31 mouse cellular contexts compared by ENCODE assay signal in genomic region chr11:89831577-89832110, GRCm38 (mm10). TPM values are rescaled to one million over a fixed set of nuclear protein-coding genes. Genes with fewer than 3 reads are reported as not detected.
DNase-seq lines count a peak whose midpoint lies in the region; ATAC-seq and TF ChIP-seq lines count a peak whose summit lies in the region.
"Had no signal": no experiment of that assay in that cellular context is flagged by ENCODE, and none has a peak within 500 bp of the region (broad histone marks: within the 10 kb centered on the region; RNA-seq: fewer than 3 reads in every experiment).

No protein-coding gene starts in this region.

- H3K4me3 ChIP-seq in kidney, embryonic 14.5 days (ENCODE audit: low read length): no peak overlapping the region
- no peak overlapping the region for H3K4me3 ChIP-seq in limb, embryonic 14.5 days (replicated peaks; ENCODE audit: low read length)
- no peak overlapping the region for H3K4me3 ChIP-seq in limb, embryonic 10.5 days
- H3K4me3 ChIP-seq: forebrain, embryonic 13.5 days; heart, adult 2 months; heart, embryonic 15.5 days; hindbrain, embryonic 15.5 days; midbrain, embryonic 13.5 days; neural tube, embryonic 13.5 days had no signal

- DNase-seq in heart, adult 8-10 months (ENCODE audit: low spot score): peak; percentile 1
- no peak for DNase-seq in heart, adult 11 months
- DNase-seq in kidney, postnatal 14 days: no peak
- DNase-seq in limb, embryonic 14.5 days (ENCODE audit: low spot score): peak; percentile 15
- DNase-seq in limb, embryonic 10.5 days (ENCODE audit: low spot score): no peak
- DNase-seq in layer of hippocampus, adult 11-12 months (ENCODE audit: low spot score): no peak
- DNase-seq: adrenal gland, postnatal 14 days; cerebellum, adult 11 months; cerebellum, adult 9-10 months; embryo, embryonic 11 days; gastrocnemius, postnatal 10 days; heart, adult 2 months; layer of hippocampus, postnatal 36 days; left cerebral cortex, postnatal 4 days; liver; lung, adult 2 months; lung, postnatal 10 days; right cerebral cortex, postnatal 14 days; thymus, postnatal 4 days had no signal

- H3K9me3 ChIP-seq in kidney, embryonic 14.5 days (ENCODE audit: control insufficient read depth, low read length): no peaks in the 10 kb centered on the region
- no peaks in the 10 kb centered on the region for H3K9me3 ChIP-seq in limb, embryonic 14.5 days (ENCODE audit: control insufficient read depth, low read length)
- no peaks in the 10 kb centered on the region for H3K9me3 ChIP-seq in limb, embryonic 10.5 days (replicated peaks)
- H3K9me3 ChIP-seq: forebrain, embryonic 13.5 days; heart, embryonic 15.5 days; hindbrain, embryonic 15.5 days; midbrain, embryonic 13.5 days; neural tube, embryonic 13.5 days had no signal

- peaks cover 5% of the 10 kb centered on the region; the same call in 1 of the 2 replicates for H3K4me1 ChIP-seq in kidney, embryonic 14.5 days (ENCODE audit: control insufficient read depth, insufficient read depth, low read length)
- no peaks in the 10 kb centered on the region for H3K4me1 ChIP-seq in limb, embryonic 14.5 days (ENCODE audit: control insufficient read depth, insufficient read depth, low read length)
- H3K4me1 ChIP-seq in limb, embryonic 10.5 days: peaks cover 7% of the 10 kb centered on the region
- H3K4me1 ChIP-seq: forebrain, embryonic 13.5 days; heart, embryonic 15.5 days; hindbrain, embryonic 15.5 days; midbrain, embryonic 13.5 days; neural tube, embryonic 13.5 days had no signal

- 52% methylated on average over 8 of the region's 8 CpGs for WGBS in kidney, embryonic 14.5 days
- WGBS in limb, embryonic 14.5 days: 77% methylated on average over 8 of the region's 8 CpGs
- 90% methylated on average over 8 of the region's 8 CpGs for WGBS in limb, embryonic 10.5 days

- H3K27ac ChIP-seq in kidney, embryonic 14.5 days (ENCODE audit: low read depth, low read length): 0 out of 2 replicates have a peak overlapping the region, but pooled peaks have one; percentile 55
- no peak overlapping the region for H3K27ac ChIP-seq in limb, embryonic 14.5 days (replicated peaks; ENCODE audit: low read depth, low read length)
- no peak overlapping the region for H3K27ac ChIP-seq in limb, embryonic 10.5 days
- H3K27ac ChIP-seq: forebrain, embryonic 13.5 days; heart, adult 2 months; heart, embryonic 15.5 days; hindbrain, embryonic 15.5 days; liver, embryonic 14.5 days; macrophage; midbrain, embryonic 13.5 days; neural tube, embryonic 13.5 days had no signal

- no peak for TF ChIP-seq POLR2A in limb, embryonic 14.5 days (IDR thresholded peaks at IDR 0.05; ENCODE audit: borderline replicate concordance, extremely low read depth, insufficient read depth, insufficient read length)

- H3K27me3 ChIP-seq in kidney, embryonic 14.5 days (ENCODE audit: control insufficient read depth, insufficient read depth, low read length): no peaks in the 10 kb centered on the region
- H3K27me3 ChIP-seq in limb, embryonic 14.5 days (ENCODE audit: control insufficient read depth, insufficient read depth, low read length): no peaks in the 10 kb centered on the region
- H3K27me3 ChIP-seq in limb, embryonic 10.5 days (ENCODE audit: low read depth, poor library complexity, severe bottlenecking): no peaks in the 10 kb centered on the region
- H3K27me3 ChIP-seq: forebrain, embryonic 13.5 days; heart, embryonic 15.5 days; hindbrain, embryonic 15.5 days; midbrain, embryonic 13.5 days; neural tube, embryonic 13.5 days had no signal

- H3K36me3 ChIP-seq in kidney, embryonic 14.5 days (ENCODE audit: control insufficient read depth, insufficient read depth, low read length): no peaks in the 10 kb centered on the region
- no peaks in the 10 kb centered on the region for H3K36me3 ChIP-seq in limb, embryonic 14.5 days (ENCODE audit: control insufficient read depth, insufficient read depth, low read length)
- no peaks in the 10 kb centered on the region for H3K36me3 ChIP-seq in limb, embryonic 10.5 days
- H3K36me3 ChIP-seq: heart, embryonic 15.5 days; hindbrain, embryonic 15.5 days; midbrain, embryonic 13.5 days; neural tube, embryonic 13.5 days had no signal

- peak; percentile 46; the same call in 1 of the 2 replicates for ATAC-seq in kidney, embryonic 14.5 days (ENCODE audit: low FRiP score, low TSS enrichment)
- ATAC-seq in limb, embryonic 14.5 days (ENCODE audit: low FRiP score, low read depth): peak; percentile 70; the same call in 1 of the 2 replicates
- ATAC-seq: forebrain, embryonic 13.5 days; inflammation-experienced regulatory T-cells, adult 6 months; midbrain, embryonic 13.5 days had no signal

- H3K9ac ChIP-seq in kidney, embryonic 14.5 days (ENCODE audit: low read depth, low read length): no peak overlapping the region
- no peak overlapping the region for H3K9ac ChIP-seq in limb, embryonic 14.5 days (ENCODE audit: low read depth, low read length, severe bottlenecking)
- H3K9ac ChIP-seq: forebrain, embryonic 13.5 days; heart, embryonic 15.5 days; hindbrain, embryonic 15.5 days; liver, embryonic 14.5 days; midbrain, embryonic 13.5 days; neural tube, embryonic 13.5 days had no signal

- H3K4me2 ChIP-seq in kidney, embryonic 14.5 days (replicated peaks; ENCODE audit: low read depth, low read length): no peak overlapping the region
- H3K4me2 ChIP-seq in limb, embryonic 14.5 days (replicated peaks; ENCODE audit: low read depth, low read length, severe bottlenecking): no peak overlapping the region
- H3K4me2 ChIP-seq: forebrain, embryonic 13.5 days; heart, embryonic 15.5 days; hindbrain, embryonic 15.5 days; midbrain, embryonic 13.5 days; neural tube, embryonic 13.5 days had no signal

RNA-seq across cellular contexts. Expression of gene Ankfn1, which starts 54.2 kb away (rescaled TPM):
- total RNA-seq in heart, adult 8-10 months (2022): not detected
- not detected in 2 replicates for polyA plus RNA-seq in kidney, embryonic 14.5 days (2014; fragmentation: Nextera tagmentation; extraction: Ambion mirVana)
- 0.36 and 0.53 TPM in 2 replicates for polyA plus RNA-seq in limb, embryonic 14.5 days (2012; rRNA removed)
- 0.61 and 0.84 TPM in 2 replicates for polyA plus RNA-seq in limb, embryonic 14.5 days (2014; fragmentation: Nextera tagmentation; extraction: Ambion mirVana)
- not detected in 2 replicates for polyA plus RNA-seq in limb, embryonic 10.5 days (2016; fragmentation: Nextera tagmentation; extraction: Ambion mirVana)
- total RNA-seq: heart, adult 2 months; hematopoietic stem cell, adult 5-6 weeks; megakaryocyte-erythroid progenitor cell, adult 5-6 weeks; MEL had no signal
- polyA plus RNA-seq: inflammation-experienced regulatory T-cells, adult 6 months; liver, embryonic 14.5 days; macrophage had no signal

Comparison
In these comparisons a context has a peak if more than half of its experiments do, and no peak if none do; other contexts are left out.
1. DNase-seq: peak in heart, adult 8-10 months (single experiment) and limb, embryonic 14.5 days (single experiment); none in heart, adult 11 months (single experiment), kidney, postnatal 14 days (single experiment), limb, embryonic 10.5 days (single experiment) and layer of hippocampus, adult 11-12 months (single experiment).